Mouse (Mus musculus): Measurements from ENCODE around the gene Atr.

DNA sequence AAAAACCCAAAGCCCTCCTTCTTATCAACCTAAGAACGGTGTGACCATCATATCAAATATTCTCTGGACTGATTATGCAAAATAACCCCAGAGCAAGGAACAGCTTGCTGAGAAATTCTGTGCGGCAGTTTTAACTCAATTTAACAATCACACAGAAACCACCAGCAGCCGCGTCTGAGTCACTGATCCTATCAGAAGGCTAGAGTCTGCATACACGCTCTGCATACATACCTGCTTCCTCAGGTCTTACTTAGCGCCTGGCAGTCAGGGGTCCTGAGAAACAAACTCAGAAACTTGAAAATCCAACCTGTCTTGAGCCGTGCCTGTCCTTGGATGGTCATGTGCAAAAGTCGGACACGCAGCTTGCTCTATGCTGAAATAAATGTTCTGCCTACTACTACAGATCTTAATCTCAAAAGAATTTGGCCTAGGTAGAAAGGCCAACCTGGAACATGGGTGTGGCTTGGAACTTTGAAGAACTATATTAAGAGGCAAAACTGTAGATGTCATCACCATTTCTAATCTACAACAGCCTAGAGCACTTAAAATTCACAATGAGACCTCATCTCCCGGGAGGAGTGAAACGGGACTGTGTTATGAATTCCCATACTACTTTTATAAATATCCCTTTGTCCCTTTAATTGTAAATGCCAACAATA is 42.3 kb upstream of the Atr start:
- no peak for TF ChIP-seq CTCF (IDR thresholded peaks at IDR 0.05; ENCODE audit: low read depth, low read length)
- TF ChIP-seq POLR2A (IDR thresholded peaks at IDR 0.05; ENCODE audit: extremely low read depth, insufficient read depth, low read length) = no peak

Measured in liver, adult 2 months (tissue).